Mouse (Mus musculus) midbrain, embryonic 14.5 days (tissue): Measurements from ENCODE around the gene Mmel1. TPM values are rescaled to one million over a fixed set of nuclear protein-coding genes. Genes with fewer than 3 reads are reported as not detected.

Experiments
- ATAC-seq: fragments of 200-750 bp; cut with Nextera tagmentation; 2 replicates; pipeline ENCODE4 v1.8.0; 2017; ENCODE audit warnings: moderate number of reproducible peaks, moderate library complexity; ENCODE audit not compliant: low FRiP score, low TSS enrichment
- DNase-seq: peaks from one replicate; pipeline ENCODE4 v3.0.0-alpha.2; 2015
- H3K27ac ChIP-seq: fragments of 300-500 bp; sonication (generic); replicated peaks from 2 replicates; pipeline ENCODE4 v1.5.1; 2014; ENCODE audit warnings: mild to moderate bottlenecking, low read depth, low read length, moderate library complexity
- H3K27me3 ChIP-seq: fragments of 300-500 bp; sonication (generic); 2 replicates; pipeline ENCODE4 v1.6.1; 2014; ENCODE audit warnings: low read length, control low read depth, mixed read lengths; ENCODE audit not compliant: control insufficient read depth, insufficient read depth
- H3K36me3 ChIP-seq: fragments of 300-500 bp; sonication (generic); 2 replicates; pipeline ENCODE4 v1.6.1; 2014; ENCODE audit warnings: low read length, control low read depth; ENCODE audit not compliant: control insufficient read depth, insufficient read depth
- H3K4me1 ChIP-seq: fragments of 300-500 bp; sonication (generic); 2 replicates; pipeline ENCODE4 v1.6.1; 2014; ENCODE audit warnings: mild to moderate bottlenecking, antibody characterized with exemption, low read length, control low read depth; ENCODE audit not compliant: control insufficient read depth, insufficient read depth
- H3K4me2 ChIP-seq: fragments of 300-500 bp; sonication (generic); 2 replicates; pipeline ENCODE4 v1.6.1; 2014; ENCODE audit warnings: mild to moderate bottlenecking, low read length, moderate library complexity
- H3K4me3 ChIP-seq: fragments of 300-500 bp; sonication (generic); replicated peaks from 2 replicates; pipeline ENCODE4 v1.5.1; 2014; ENCODE audit warnings: low read depth, low read length
- H3K9ac ChIP-seq: fragments of 300-500 bp; sonication (generic); replicated peaks from 2 replicates; pipeline ENCODE4 v1.6.1; 2014; ENCODE audit warnings: mild to moderate bottlenecking, low read length, moderate library complexity
- H3K9me3 ChIP-seq: fragments of 300-500 bp; sonication (generic); 2 replicates; pipeline ENCODE4 v1.6.1; 2016; ENCODE audit warnings: low read length, control low read depth, mixed read lengths; ENCODE audit not compliant: control insufficient read depth
- WGBS: fragments of 180-500 bp; shearing (Covaris S2); extraction: QIAGEN DNeasy Blood & Tissue Kit; methylation state at CpG from one replicate; pipeline ENCODE4 v1.1.7; 2014; 5-methylcytosine and 5-hydroxymethylcytosine counted together
- polyA plus RNA-seq: library from polyadenylated mRNA; unstranded; fragments of >200 nt; fragmentation: Nextera tagmentation; extraction: Ambion mirVana; gene quantifications from 2 replicates; pipeline ENCODE4 v1.2.1, GENCODE M21; 2014

Mmel1 gene
- 0.50 and 0.53 TPM in 2 replicates for polyA plus RNA-seq

GRCm38 (mm10) chr4:154869440-154869839 is at the start of gene Mmel1:
TSS of gene Mmel1 (plus strand) at chr4:154869585.
- no peak within 1 kb of the TSS for H3K9ac ChIP-seq
- H3K4me2 ChIP-seq = no peak within 1 kb of the TSS
- no peaks in the 10 kb centered on the region for H3K36me3 ChIP-seq
- H3K4me3 ChIP-seq = no peak within 1 kb of the TSS
- H3K27ac ChIP-seq = no peak within 1 kb of the TSS
- no peak for DNase-seq
- H3K9me3 ChIP-seq = no peaks in the 10 kb centered on the region
- 84% methylated on average over 7 of the region's 7 CpGs for WGBS
- H3K4me1 ChIP-seq = peaks cover 11% of the 10 kb centered on the region; the same call in 1 of the 2 replicates
- ATAC-seq = no peak
- H3K27me3 ChIP-seq = no peaks in the 10 kb centered on the region

- 32% methylated on average over 6 of the region's 6 CpGs for WGBS
- Histone ChIP-seq H3K9ac (no peak overlapping the region), H3K27ac (no peak overlapping the region), H3K4me2 (no peak overlapping the region), H3K27me3 (no peaks in the 10 kb centered on the region), H3K9me3 (no peaks in the 10 kb centered on the region), H3K36me3 (no peaks in the 10 kb centered on the region), H3K4me3 (no peak overlapping the region), H3K4me1 (no peaks in the 10 kb centered on the region)
- ATAC-seq (peak; percentile 64; the same call in 1 of the 2 replicates), DNase-seq (peak; percentile 83)
Measured at GRCm38 (mm10) chr4:154825662-154826061, 43.7 kb upstream of the Mmel1 start.

GRCm38 (mm10) chr4:154826224-154826623 is 43.2 kb upstream of the Mmel1 start:
- H3K4me3 ChIP-seq = no peak overlapping the region
- ATAC-seq (no peak), DNase-seq (no peak)
- H3K27ac ChIP-seq = no peak overlapping the region
- 57% methylated on average over 7 of the region's 7 CpGs for WGBS
- no peaks in the 10 kb centered on the region for H3K9me3 ChIP-seq
- H3K36me3 ChIP-seq = no peaks in the 10 kb centered on the region
- H3K27me3 ChIP-seq = no peaks in the 10 kb centered on the region
- no peaks in the 10 kb centered on the region for H3K4me1 ChIP-seq
- no peak overlapping the region for H3K4me2 ChIP-seq
- no peak overlapping the region for H3K9ac ChIP-seq

DNA sequence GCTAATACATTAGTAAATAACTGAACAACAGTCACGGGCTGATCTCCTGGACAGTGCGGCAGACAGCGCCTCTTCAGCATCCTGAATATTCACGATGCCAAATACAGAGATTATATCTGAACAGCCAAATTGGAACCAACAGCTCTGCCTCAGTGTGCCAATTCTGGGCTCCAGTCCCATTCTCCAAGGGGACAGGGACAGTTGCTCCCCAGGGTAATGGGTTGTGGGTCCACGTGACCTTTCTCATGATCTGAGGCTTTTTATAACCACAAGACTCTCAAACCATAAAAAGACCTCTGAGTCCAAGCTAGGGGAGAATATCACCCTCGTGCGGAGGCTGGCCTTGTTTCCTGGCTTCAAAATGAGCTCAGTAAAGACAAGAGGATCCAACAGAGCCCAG is 42.2 kb upstream of the Mmel1 start:
- Histone ChIP-seq H3K27ac (no peak overlapping the region), H3K4me2 (no peak overlapping the region), H3K4me3 (no peak overlapping the region), H3K9ac (no peak overlapping the region), H3K9me3 (no peaks in the 10 kb centered on the region), H3K27me3 (no peaks in the 10 kb centered on the region), H3K4me1 (0 out of 2 replicates have a peak, but pooled peaks cover 3% of the 10 kb centered on the region), H3K36me3 (no peaks in the 10 kb centered on the region)
- no peak for DNase-seq
- 82% methylated on average over 7 of the region's 7 CpGs for WGBS
- no peak for ATAC-seq

DNA sequence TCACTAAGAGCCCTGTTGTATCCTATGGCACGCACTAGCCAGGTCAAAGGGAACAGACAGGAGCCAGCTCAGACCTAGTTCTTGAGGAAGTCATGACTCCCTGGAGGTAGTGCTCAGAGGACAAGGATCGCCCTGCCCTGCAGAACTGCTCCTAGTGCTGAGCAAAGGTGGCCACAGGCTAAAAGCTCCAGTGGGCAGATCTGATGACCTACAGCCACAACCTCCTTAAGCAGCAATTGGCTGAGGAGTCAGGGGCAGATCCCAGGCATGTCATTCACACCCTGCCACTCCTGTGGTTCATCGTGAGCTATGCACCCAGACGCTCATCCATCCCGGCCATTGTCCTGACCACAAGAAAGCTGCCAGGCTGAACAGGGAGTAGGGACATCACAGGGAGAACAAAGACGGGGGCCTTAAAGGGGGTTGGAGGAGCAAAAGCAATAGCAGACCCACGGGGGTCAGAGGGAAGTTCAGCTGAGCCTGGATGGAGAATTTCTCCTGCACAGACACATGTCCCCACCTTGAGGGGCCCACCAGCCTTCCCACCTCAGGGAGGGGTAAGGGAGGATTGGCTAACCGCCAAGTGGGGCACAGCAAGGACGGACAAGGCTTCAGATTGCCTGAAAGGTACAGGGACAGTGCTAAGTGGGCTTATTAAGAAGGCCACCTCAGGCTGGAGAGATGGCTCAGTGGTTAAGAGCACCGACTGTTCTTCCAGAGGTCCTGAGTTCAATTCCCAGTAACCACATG is 41.3 kb upstream of the Mmel1 start:
- ATAC-seq (no peak), DNase-seq (no peak)
- Histone ChIP-seq H3K9ac (no peak overlapping the region), H3K27me3 (no peaks in the 10 kb centered on the region), H3K9me3 (no peaks in the 10 kb centered on the region), H3K4me2 (no peak overlapping the region), H3K36me3 (no peaks in the 10 kb centered on the region), H3K4me1 (0 out of 2 replicates have a peak, but pooled peaks cover 3% of the 10 kb centered on the region), H3K4me3 (no peak overlapping the region), H3K27ac (no peak overlapping the region)
- 36% methylated on average over 10 of the region's 10 CpGs for WGBS

- H3K9ac ChIP-seq = no peak overlapping the region
- DNase-seq (peak; percentile 50), ATAC-seq (no peak)
- no peaks in the 10 kb centered on the region for H3K9me3 ChIP-seq
- no peaks in the 10 kb centered on the region for H3K27me3 ChIP-seq
- H3K4me3 ChIP-seq = no peak overlapping the region
- no peak overlapping the region for H3K27ac ChIP-seq
- H3K4me1 ChIP-seq = 0 out of 2 replicates have a peak, but pooled peaks cover 3% of the 10 kb centered on the region
- WGBS = 48% methylated on average over 9 of the region's 9 CpGs
- H3K4me2 ChIP-seq = no peak overlapping the region
- no peaks in the 10 kb centered on the region for H3K36me3 ChIP-seq
Measured at GRCm38 (mm10) chr4:154831915-154832573, 37.3 kb upstream of the Mmel1 start.

- WGBS = 75% methylated on average over 7 of the region's 7 CpGs
- ATAC-seq = no peak
- no peak overlapping the region for H3K9ac ChIP-seq
- H3K4me2 ChIP-seq = no peak overlapping the region
- H3K4me1 ChIP-seq = 0 out of 2 replicates have a peak, but pooled peaks cover 3% of the 10 kb centered on the region
- peak; percentile 45 for DNase-seq
- no peak overlapping the region for H3K27ac ChIP-seq
- no peaks in the 10 kb centered on the region for H3K27me3 ChIP-seq
- no peaks in the 10 kb centered on the region for H3K9me3 ChIP-seq
- H3K36me3 ChIP-seq = no peaks in the 10 kb centered on the region
- no peak overlapping the region for H3K4me3 ChIP-seq
Measured at GRCm38 (mm10) chr4:154836183-154836915, 33.0 kb upstream of the Mmel1 start.

- H3K27me3 ChIP-seq = no peaks in the 10 kb centered on the region
- H3K9me3 ChIP-seq = no peaks in the 10 kb centered on the region
- WGBS = 44% methylated on average over 2 of the region's 2 CpGs
- H3K4me3 ChIP-seq = no peak within 1 kb of the TSS
- no peaks in the 10 kb centered on the region for H3K36me3 ChIP-seq
- H3K27ac ChIP-seq = no peak within 1 kb of the TSS
- no peak within 1 kb of the TSS for H3K9ac ChIP-seq
- H3K4me1 ChIP-seq = no peaks in the 10 kb centered on the region
- H3K4me2 ChIP-seq = no peak within 1 kb of the TSS
- DNase-seq (peak; percentile 44), ATAC-seq (no peak)
Measured at GRCm38 (mm10) chr4:154837170-154837569, 32.2 kb upstream of the Mmel1 start, which contains the start of gene Ttc34. TSS of gene Ttc34 (plus strand) at chr4:154837459.
